Mouse (Mus musculus): ENCODE measurements around the gene Ptprn2. TPM values are rescaled to one million over a fixed set of nuclear protein-coding genes. Genes with fewer than 3 reads are reported as not detected.

Gene Ptprn2
- polyA plus RNA-seq, 1 experiment: not detected

- no peak overlapping the region for H3K27ac ChIP-seq (replicated peaks; ENCODE audit: low read depth, low read length)
- no peaks in the 10 kb centered on the region for H3K4me1 ChIP-seq (ENCODE audit: control insufficient read depth, insufficient read depth, insufficient read length, low read length)
- H3K4me3 ChIP-seq (ENCODE audit: insufficient read depth, low read depth, low read length): no peak overlapping the region
Measured at GRCm38 (mm10) chr12:116788346-116788745, 302.8 kb downstream of the Ptprn2 start.

GRCm38 (mm10) chr12:116803331-116803730, 317.8 kb downstream of the Ptprn2 start:
- no peak overlapping the region for H3K27ac ChIP-seq (replicated peaks; ENCODE audit: low read depth, low read length)
- no peak overlapping the region for H3K4me3 ChIP-seq (ENCODE audit: insufficient read depth, low read depth, low read length)
- no peaks in the 10 kb centered on the region for H3K4me1 ChIP-seq (ENCODE audit: control insufficient read depth, insufficient read depth, insufficient read length, low read length)

GRCm38 (mm10) chr12:116804712-116805111, 319.2 kb downstream of the Ptprn2 start:
- Histone ChIP-seq H3K4me1 (ENCODE audit: control insufficient read depth, insufficient read depth, insufficient read length, low read length) (no peaks in the 10 kb centered on the region), H3K4me3 (ENCODE audit: insufficient read depth, low read depth, low read length) (no peak overlapping the region), H3K27ac (replicated peaks; ENCODE audit: low read depth, low read length) (no peak overlapping the region)

- Histone ChIP-seq H3K27ac (replicated peaks; ENCODE audit: low read depth, low read length) (no peak overlapping the region), H3K4me1 (ENCODE audit: control insufficient read depth, insufficient read depth, insufficient read length, low read length) (no peaks in the 10 kb centered on the region), H3K4me3 (ENCODE audit: insufficient read depth, low read depth, low read length) (no peak overlapping the region)
Measured at GRCm38 (mm10) chr12:116805129-116805809, 319.7 kb downstream of the Ptprn2 start.

- Histone ChIP-seq H3K27ac (replicated peaks; ENCODE audit: low read depth, low read length) (no peak overlapping the region), H3K4me3 (ENCODE audit: insufficient read depth, low read depth, low read length) (no peak overlapping the region), H3K4me1 (ENCODE audit: control insufficient read depth, insufficient read depth, insufficient read length, low read length) (no peaks in the 10 kb centered on the region)
Measured at GRCm38 (mm10) chr12:116806089-116806488, 320.6 kb downstream of the Ptprn2 start.

GRCm38 (mm10) chr12:116813012-116813411, 327.5 kb downstream of the Ptprn2 start:
- no peaks in the 10 kb centered on the region for H3K4me1 ChIP-seq (ENCODE audit: control insufficient read depth, insufficient read depth, insufficient read length, low read length)
- H3K4me3 ChIP-seq (ENCODE audit: insufficient read depth, low read depth, low read length): no peak overlapping the region
- H3K27ac ChIP-seq (replicated peaks; ENCODE audit: low read depth, low read length): no peak overlapping the region

GRCm38 (mm10) chr12:116819836-116820235, 334.3 kb downstream of the Ptprn2 start:
- H3K27ac ChIP-seq (replicated peaks; ENCODE audit: low read depth, low read length): no peak overlapping the region
- no peaks in the 10 kb centered on the region for H3K4me1 ChIP-seq (ENCODE audit: control insufficient read depth, insufficient read depth, insufficient read length, low read length)
- no peak overlapping the region for H3K4me3 ChIP-seq (ENCODE audit: insufficient read depth, low read depth, low read length)

- H3K27ac ChIP-seq (replicated peaks; ENCODE audit: low read depth, low read length): no peak overlapping the region
- H3K4me3 ChIP-seq (ENCODE audit: insufficient read depth, low read depth, low read length): no peak overlapping the region
- no peaks in the 10 kb centered on the region for H3K4me1 ChIP-seq (ENCODE audit: control insufficient read depth, insufficient read depth, insufficient read length, low read length)
Measured at GRCm38 (mm10) chr12:116823341-116823740, 337.8 kb downstream of the Ptprn2 start.

GRCm38 (mm10) chr12:116827748-116828147, 342.2 kb downstream of the Ptprn2 start:
- no peak overlapping the region for H3K27ac ChIP-seq (replicated peaks; ENCODE audit: low read depth, low read length)
- no peak overlapping the region for H3K4me3 ChIP-seq (ENCODE audit: insufficient read depth, low read depth, low read length)
- no peaks in the 10 kb centered on the region for H3K4me1 ChIP-seq (ENCODE audit: control insufficient read depth, insufficient read depth, insufficient read length, low read length)

GRCm38 (mm10) chr12:116838611-116839192, 353.2 kb downstream of the Ptprn2 start:
- H3K4me1 ChIP-seq (ENCODE audit: control insufficient read depth, insufficient read depth, insufficient read length, low read length): no peaks in the 10 kb centered on the region
- H3K27ac ChIP-seq (replicated peaks; ENCODE audit: low read depth, low read length): no peak overlapping the region
- no peak overlapping the region for H3K4me3 ChIP-seq (ENCODE audit: insufficient read depth, low read depth, low read length)

- Histone ChIP-seq H3K4me1 (ENCODE audit: control insufficient read depth, insufficient read depth, insufficient read length, low read length) (no peaks in the 10 kb centered on the region), H3K4me3 (ENCODE audit: insufficient read depth, low read depth, low read length) (no peak overlapping the region), H3K27ac (replicated peaks; ENCODE audit: low read depth, low read length) (no peak overlapping the region)
Measured at GRCm38 (mm10) chr12:116842723-116843272, 357.3 kb downstream of the Ptprn2 start.

GRCm38 (mm10) chr12:116846220-116846619, 360.7 kb downstream of the Ptprn2 start:
- no peak overlapping the region for H3K4me3 ChIP-seq (ENCODE audit: insufficient read depth, low read depth, low read length)

GRCm38 (mm10) chr12:116847021-116847420, 361.5 kb downstream of the Ptprn2 start:
- no peak overlapping the region for H3K4me3 ChIP-seq (ENCODE audit: insufficient read depth, low read depth, low read length)
- no peaks in the 10 kb centered on the region for H3K4me1 ChIP-seq (ENCODE audit: control insufficient read depth, insufficient read depth, insufficient read length, low read length)
- no peak overlapping the region for H3K27ac ChIP-seq (replicated peaks; ENCODE audit: low read depth, low read length)

More at GRCm38 (mm10) chr12:116846220-116846619, 360.7 kb downstream of the Ptprn2 start:
- no peak overlapping the region for H3K27ac ChIP-seq (replicated peaks; ENCODE audit: low read depth, low read length)
- H3K4me1 ChIP-seq (ENCODE audit: control insufficient read depth, insufficient read depth, insufficient read length, low read length): no peaks in the 10 kb centered on the region

- Histone ChIP-seq H3K27ac (replicated peaks; ENCODE audit: low read depth, low read length) (no peak overlapping the region), H3K4me3 (ENCODE audit: insufficient read depth, low read depth, low read length) (no peak overlapping the region), H3K4me1 (ENCODE audit: control insufficient read depth, insufficient read depth, insufficient read length, low read length) (no peaks in the 10 kb centered on the region)
Measured at GRCm38 (mm10) chr12:116856307-116856706, 370.8 kb downstream of the Ptprn2 start.

GRCm38 (mm10) chr12:116861360-116862017, 376.0 kb downstream of the Ptprn2 start:
- H3K27ac ChIP-seq (replicated peaks; ENCODE audit: low read depth, low read length): no peak overlapping the region
- H3K4me3 ChIP-seq (ENCODE audit: insufficient read depth, low read depth, low read length): no peak overlapping the region
- H3K4me1 ChIP-seq (ENCODE audit: control insufficient read depth, insufficient read depth, insufficient read length, low read length): no peaks in the 10 kb centered on the region
